Mouse (Mus musculus): ENCODE results near the gene Fkbp9. TPM values are rescaled to one million over a fixed set of nuclear protein-coding genes. Genes with fewer than 3 reads are reported as not detected.
"Not testable (repeated sequence)": the region's sequence is repeated elsewhere in the genome, so short reads cannot be mapped to it uniquely, and the experiment has no call there.

Gene Fkbp9
- polyA plus RNA-seq, 2 experiments, result 15.3 to 19.1 TPM

DNA sequence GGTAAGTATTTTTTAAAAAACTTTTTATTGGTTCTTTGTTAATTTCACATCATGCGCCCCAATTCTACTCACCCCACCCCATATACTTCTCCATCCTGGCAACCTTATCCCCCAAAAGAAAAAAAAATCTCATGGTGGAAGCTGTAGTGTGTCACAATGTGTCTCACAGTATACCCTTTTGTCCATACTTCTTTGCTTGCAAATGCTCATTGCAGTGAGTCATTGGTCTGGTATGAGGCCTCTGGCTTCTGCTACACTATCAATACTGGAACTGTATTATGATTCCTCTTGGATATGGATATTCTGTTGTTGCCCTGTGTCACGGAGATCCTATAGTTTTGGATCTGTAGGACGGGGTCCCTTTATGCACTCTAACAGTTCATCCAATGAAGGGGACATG lies 17.1 kb downstream of the Fkbp9 start:
- Histone ChIP-seq H3K9ac (replicated peaks) (no peak overlapping the region), H3K36me3 (replicated peaks; ENCODE audit: control insufficient read depth, insufficient read depth, low read depth) (no peaks in the 10 kb centered on the region), H3K9me3 (ENCODE audit: control insufficient read depth, low read length) (no peaks in the 10 kb centered on the region), H3K4me2 (ENCODE audit: low read depth) (no peak overlapping the region), H3K27ac (no peak overlapping the region), H3K4me1 (replicated peaks; ENCODE audit: control insufficient read depth in 2 of 2, insufficient read depth in 2 of 2, low read length in 1 of 2) (peaks cover 17 to 19% of the 10 kb centered on the region in 2 experiments), H3K27me3 (ENCODE audit: control insufficient read depth, insufficient read depth, low read length) (no peaks in the 10 kb centered on the region), H3K4me3 (ENCODE audit: insufficient read depth in 1 of 2, low read depth in 2 of 2, low read length in 2 of 2) (no peak overlapping the region)
- no peak for ATAC-seq (ENCODE audit: insufficient read depth)
- 77% methylated on average over 3 of the region's 3 CpGs for WGBS (ENCODE audit: insufficient replicate concordance)
- DNase-seq (ENCODE audit: low read depth in 3 of 3, low spot score in 3 of 3), result no peak
- no peak for TF ChIP-seq CTCF (IDR thresholded peaks at IDR 0.05; ENCODE audit: low read depth)
- no peak for TF ChIP-seq EP300 (IDR thresholded peaks at IDR 0.05; ENCODE audit: low read depth)

DNA sequence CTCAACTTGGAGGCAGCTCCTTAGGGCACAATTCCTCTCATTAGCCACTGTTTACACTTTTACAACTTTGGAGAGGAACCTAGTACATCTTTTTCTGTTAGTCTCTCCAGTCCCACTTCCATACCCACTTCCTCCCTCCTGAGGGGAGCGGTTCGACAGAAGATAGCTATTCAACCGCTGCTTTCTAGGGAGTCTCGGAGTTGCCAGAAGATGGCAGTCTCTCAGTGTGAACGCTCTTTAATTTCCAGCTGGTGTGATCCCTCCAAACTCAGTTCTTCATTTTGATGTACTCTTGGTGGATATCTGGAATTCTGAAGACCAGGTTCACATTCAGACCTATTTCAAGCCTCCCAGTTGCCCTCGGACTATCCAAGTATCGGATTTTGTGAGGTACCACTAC lies 18.5 kb downstream of the Fkbp9 start:
- H3K4me1 ChIP-seq (replicated peaks; ENCODE audit: control insufficient read depth in 2 of 2, insufficient read depth in 2 of 2, low read length in 1 of 2), result peaks cover 4 to 6% of the 10 kb centered on the region in 2 experiments
- H3K9me3 ChIP-seq (ENCODE audit: control insufficient read depth, low read length), result no peaks in the 10 kb centered on the region
- no peak for TF ChIP-seq EP300 (IDR thresholded peaks at IDR 0.05; ENCODE audit: low read depth)
- TF ChIP-seq CTCF (IDR thresholded peaks at IDR 0.05; ENCODE audit: low read depth), result peak; percentile 59
- no peak overlapping the region for H3K4me2 ChIP-seq (ENCODE audit: low read depth)
- H3K36me3 ChIP-seq (replicated peaks; ENCODE audit: control insufficient read depth, insufficient read depth, low read depth), result no peaks in the 10 kb centered on the region
- H3K27me3 ChIP-seq (ENCODE audit: control insufficient read depth, insufficient read depth, low read length), result no peaks in the 10 kb centered on the region
- H3K9ac ChIP-seq (replicated peaks), result no peak overlapping the region
- DNase-seq (ENCODE audit: low read depth in 3 of 3, low spot score in 3 of 3) (no peak), ATAC-seq (ENCODE audit: insufficient read depth) (no peak)
- no peak overlapping the region for H3K4me3 ChIP-seq (ENCODE audit: insufficient read depth in 1 of 2, low read depth in 2 of 2, low read length in 2 of 2)
- H3K27ac ChIP-seq, result no peak overlapping the region
- WGBS (ENCODE audit: insufficient replicate concordance), result 54% methylated on average over 7 of the region's 7 CpGs

DNA sequence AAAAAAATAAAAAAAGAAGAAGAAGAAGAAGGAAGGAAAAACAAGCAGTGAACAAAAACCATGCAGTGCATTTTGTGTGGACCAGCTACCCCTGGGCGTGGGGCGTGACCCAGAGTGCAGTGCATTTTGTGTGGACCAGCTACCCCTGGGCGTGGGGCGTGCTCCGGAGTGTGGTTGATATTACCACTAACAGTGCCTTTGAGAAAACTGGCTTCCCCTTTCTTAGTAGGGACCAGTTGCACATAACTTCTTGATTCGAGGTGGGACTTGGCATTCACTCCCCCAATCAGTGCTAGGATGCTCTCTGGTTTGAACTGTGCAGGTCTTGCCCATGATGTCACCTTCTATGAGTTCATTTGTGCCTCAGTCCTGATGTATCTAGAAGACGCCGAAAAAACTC lies 22.9 kb downstream of the Fkbp9 start:
- TF ChIP-seq CTCF (IDR thresholded peaks at IDR 0.05; ENCODE audit: low read depth) (no peak), EP300 (IDR thresholded peaks at IDR 0.05; ENCODE audit: low read depth) (no peak)

DNA sequence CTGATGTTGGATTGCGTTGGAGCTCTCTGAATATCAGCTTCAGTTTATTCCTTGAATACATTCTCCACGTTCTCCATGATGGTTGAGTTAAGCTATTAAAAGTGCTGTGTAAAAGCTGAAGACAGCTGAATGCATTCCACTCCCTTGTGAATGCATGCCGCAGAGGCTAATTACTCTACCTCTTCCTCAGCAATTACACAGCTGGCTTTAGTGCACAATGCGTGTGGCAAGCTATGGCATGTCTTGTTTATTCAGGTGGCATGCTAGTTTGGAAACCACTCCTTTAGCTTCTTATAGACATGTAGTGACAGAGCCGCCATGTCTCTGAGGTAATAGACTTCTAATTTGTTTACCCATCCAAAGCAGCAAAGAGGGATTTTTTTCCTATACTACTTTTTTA lies 24.9 kb downstream of the Fkbp9 start:
- Histone ChIP-seq H3K4me3 (ENCODE audit: insufficient read depth in 1 of 2, low read depth in 2 of 2, low read length in 2 of 2) (no peak overlapping the region), H3K36me3 (replicated peaks; ENCODE audit: control insufficient read depth, insufficient read depth, low read depth) (no peaks in the 10 kb centered on the region), H3K27ac (no peak overlapping the region), H3K4me1 (replicated peaks; ENCODE audit: control insufficient read depth in 2 of 2, insufficient read depth in 2 of 2, low read length in 1 of 2) (peaks cover 3 to 5% of the 10 kb centered on the region in 2 experiments; a peak in 3 of 4 replicates), H3K9me3 (ENCODE audit: control insufficient read depth, low read length) (no peaks in the 10 kb centered on the region), H3K4me2 (ENCODE audit: low read depth) (no peak overlapping the region), H3K27me3 (ENCODE audit: control insufficient read depth, insufficient read depth, low read length) (no peaks in the 10 kb centered on the region), H3K9ac (replicated peaks) (no peak overlapping the region)
- DNase-seq (ENCODE audit: low read depth in 3 of 3, low spot score in 3 of 3), result no peak
- TF ChIP-seq CTCF (IDR thresholded peaks at IDR 0.05; ENCODE audit: low read depth) (no peak), EP300 (IDR thresholded peaks at IDR 0.05; ENCODE audit: low read depth) (no peak)
- 72% methylated on average over 5 of the region's 5 CpGs for WGBS (ENCODE audit: insufficient replicate concordance)
- ATAC-seq (ENCODE audit: insufficient read depth), result no peak

More for the DNA sequence above, 22.9 kb downstream of the Fkbp9 start:
- Histone ChIP-seq H3K27me3 (ENCODE audit: control insufficient read depth, insufficient read depth, low read length) (no peaks in the 10 kb centered on the region), H3K9me3 (ENCODE audit: control insufficient read depth, low read length) (no peaks in the 10 kb centered on the region), H3K4me1 (replicated peaks; ENCODE audit: control insufficient read depth in 2 of 2, insufficient read depth in 2 of 2, low read length in 1 of 2) (no peaks in the 10 kb centered on the region), H3K4me3 (ENCODE audit: insufficient read depth in 1 of 2, low read depth in 2 of 2, low read length in 2 of 2) (no peak overlapping the region), H3K36me3 (replicated peaks; ENCODE audit: control insufficient read depth, insufficient read depth, low read depth) (no peaks in the 10 kb centered on the region), H3K27ac (no peak overlapping the region), H3K9ac (replicated peaks) (no peak overlapping the region), H3K4me2 (ENCODE audit: low read depth) (no peak overlapping the region)
- ATAC-seq (ENCODE audit: insufficient read depth), result no peak
- 76% methylated on average over 8 of the region's 8 CpGs for WGBS (ENCODE audit: insufficient replicate concordance)
- DNase-seq (ENCODE audit: low read depth in 3 of 3, low spot score in 3 of 3), result no peak

DNA sequence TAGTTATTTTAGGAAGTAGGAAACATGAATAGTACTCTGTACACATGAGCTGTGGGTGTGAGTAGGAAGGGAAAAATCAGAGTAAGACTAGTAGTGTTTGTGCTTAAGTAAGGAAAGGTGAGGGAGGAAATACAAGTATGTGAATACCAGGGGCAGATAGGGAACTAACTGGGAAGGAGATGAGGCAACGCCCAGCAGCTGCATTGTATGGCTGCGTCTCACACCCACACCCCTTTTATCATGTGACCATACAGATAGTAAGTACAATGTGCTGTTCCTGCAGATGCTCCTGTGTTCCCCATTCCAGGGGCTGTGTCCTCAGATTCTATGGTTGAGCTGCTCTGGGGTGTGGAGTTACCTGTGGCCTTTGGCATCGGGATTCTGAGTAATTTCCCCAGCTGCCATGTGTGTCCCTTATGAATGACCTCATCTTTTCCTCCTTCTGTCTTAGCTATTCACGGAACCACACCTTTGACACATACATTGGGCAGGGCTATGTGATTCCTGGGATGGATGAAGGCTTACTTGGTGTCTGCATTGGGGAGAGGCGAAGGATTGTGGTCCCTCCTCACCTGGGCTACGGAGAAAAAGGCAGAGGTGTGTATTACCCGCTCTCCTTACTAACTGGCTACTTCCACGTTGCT lies 28.5 kb downstream of the Fkbp9 start:
- Histone ChIP-seq H3K4me1 (replicated peaks; ENCODE audit: control insufficient read depth in 2 of 2, insufficient read depth in 2 of 2, low read length in 1 of 2) (peaks cover 3 to 5% of the 10 kb centered on the region in 2 experiments; a peak in 3 of 4 replicates), H3K4me3 (ENCODE audit: insufficient read depth in 1 of 2, low read depth in 2 of 2, low read length in 2 of 2) (no peak overlapping the region), H3K27ac (no peak overlapping the region), H3K9me3 (ENCODE audit: control insufficient read depth, low read length) (no peaks in the 10 kb centered on the region), H3K27me3 (ENCODE audit: control insufficient read depth, insufficient read depth, low read length) (no peaks in the 10 kb centered on the region), H3K9ac (replicated peaks) (no peak overlapping the region), H3K36me3 (replicated peaks; ENCODE audit: control insufficient read depth, insufficient read depth, low read depth) (no peaks in the 10 kb centered on the region), H3K4me2 (ENCODE audit: low read depth) (no peak overlapping the region)
- no peak for DNase-seq (ENCODE audit: low read depth in 3 of 3, low spot score in 3 of 3)
- WGBS (ENCODE audit: insufficient replicate concordance), result 66% methylated on average over 8 of the region's 8 CpGs
- TF ChIP-seq CTCF (IDR thresholded peaks at IDR 0.05; ENCODE audit: low read depth) (no peak), EP300 (IDR thresholded peaks at IDR 0.05; ENCODE audit: low read depth) (no peak)
- peak; percentile 65; the same call in 1 of the 2 replicates for ATAC-seq (ENCODE audit: insufficient read depth)

DNA sequence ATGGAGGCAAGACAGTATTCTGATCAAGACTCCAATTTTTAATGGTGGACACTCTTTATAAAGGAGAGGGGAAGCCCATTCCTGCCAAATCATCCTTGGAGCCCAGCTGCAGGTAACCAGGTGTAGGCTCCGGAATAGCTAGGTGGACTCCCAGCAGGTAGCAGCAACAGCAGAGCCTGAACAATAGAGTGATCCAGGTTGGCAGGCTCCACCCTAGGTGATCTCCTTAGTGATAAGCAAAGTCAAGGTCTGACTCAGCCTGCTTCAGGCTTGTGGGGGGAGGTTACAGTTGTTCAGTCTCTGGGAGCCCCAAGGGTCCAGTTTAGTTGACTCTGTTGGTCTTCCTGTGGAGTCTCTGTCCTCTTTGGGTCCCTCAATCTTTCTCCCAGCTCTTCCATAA lies 35.0 kb downstream of the Fkbp9 start:
- H3K4me1 ChIP-seq (replicated peaks; ENCODE audit: control insufficient read depth in 2 of 2, insufficient read depth in 2 of 2, low read length in 1 of 2), result peaks cover 6 to 25% of the 10 kb centered on the region in 2 experiments
- not testable (repeated sequence) for DNase-seq (ENCODE audit: low read depth in 3 of 3, low spot score in 3 of 3); H3K9me3 ChIP-seq (ENCODE audit: control insufficient read depth, low read length); H3K9ac ChIP-seq (replicated peaks); ATAC-seq (ENCODE audit: insufficient read depth); H3K36me3 ChIP-seq (replicated peaks; ENCODE audit: control insufficient read depth, insufficient read depth, low read depth); H3K4me3 ChIP-seq (ENCODE audit: insufficient read depth in 1 of 2, low read depth in 2 of 2, low read length in 2 of 2); H3K27ac ChIP-seq; H3K27me3 ChIP-seq (ENCODE audit: control insufficient read depth, insufficient read depth, low read length); H3K4me2 ChIP-seq (ENCODE audit: low read depth)
- 65% methylated on average over 1 of the region's 1 CpGs for WGBS (ENCODE audit: insufficient replicate concordance)

Data from liver, embryonic 14.5 days (tissue).